Mouse (Mus musculus) embryonic facial prominence, embryonic 13.5 days (tissue): ENCODE data around the gene Pigz. TPM values are rescaled to one million over a fixed set of nuclear protein-coding genes. Genes with fewer than 3 reads are reported as not detected.

Source experiments
- ATAC-seq: fragments of 200-750 bp; cut with Nextera tagmentation; 2 replicates; pipeline ENCODE4 v1.8.0; 2017; ENCODE audit warnings: low read depth; ENCODE audit not compliant: insufficient number of reproducible peaks, insufficient read depth, low FRiP score, low TSS enrichment
- H3K27ac ChIP-seq: fragments of 300-500 bp; sonication (generic); 2 replicates; pipeline ENCODE4 v1.5.1; 2015; ENCODE audit warnings: moderate library complexity, mild to moderate bottlenecking, inconsistent platforms
- H3K27me3 ChIP-seq: fragments of 300-500 bp; sonication (generic); 2 replicates; pipeline ENCODE4 v1.6.1; 2015; ENCODE audit warnings: mild to moderate bottlenecking, inconsistent platforms
- H3K36me3 ChIP-seq: fragments of 300-500 bp; sonication (generic); 2 replicates; pipeline ENCODE4 v1.6.1; 2015; ENCODE audit warnings: mild to moderate bottlenecking, inconsistent platforms
- H3K4me1 ChIP-seq: fragments of 300-500 bp; sonication (generic); 2 replicates; pipeline ENCODE4 v1.6.1; 2015; ENCODE audit warnings: inconsistent platforms
- H3K4me2 ChIP-seq: fragments of 300-500 bp; sonication (generic); 2 replicates; pipeline ENCODE4 v1.6.1; 2015; ENCODE audit warnings: moderate library complexity, mild to moderate bottlenecking, inconsistent platforms
- H3K4me3 ChIP-seq: fragments of 300-500 bp; sonication (generic); 2 replicates; pipeline ENCODE4 v1.5.1; 2015; ENCODE audit warnings: mild to moderate bottlenecking, inconsistent platforms
- H3K9ac ChIP-seq: fragments of 300-500 bp; sonication (generic); 2 replicates; pipeline ENCODE4 v1.6.1; 2015; ENCODE audit warnings: mild to moderate bottlenecking, inconsistent platforms
- H3K9me3 ChIP-seq: fragments of 300-500 bp; sonication (generic); 2 replicates; pipeline ENCODE4 v1.6.1; 2016; ENCODE audit warnings: inconsistent platforms
- WGBS: fragments of 180-500 bp; shearing (Covaris S2); methylation state at CpG from one replicate; pipeline ENCODE4 v1.1.7; 2015; ENCODE audit warnings: mixed read lengths; 5-methylcytosine and 5-hydroxymethylcytosine counted together
- polyA plus RNA-seq: library from polyadenylated mRNA; unstranded; fragments of >200 nt; fragmentation: Nextera tagmentation; extraction: Ambion mirVana; gene quantifications from 2 replicates; pipeline ENCODE4 v1.2.1, GENCODE M21; 2015

The Pigz gene
- polyA plus RNA-seq = 0.39 and 0.96 TPM in 2 replicates

DNA sequence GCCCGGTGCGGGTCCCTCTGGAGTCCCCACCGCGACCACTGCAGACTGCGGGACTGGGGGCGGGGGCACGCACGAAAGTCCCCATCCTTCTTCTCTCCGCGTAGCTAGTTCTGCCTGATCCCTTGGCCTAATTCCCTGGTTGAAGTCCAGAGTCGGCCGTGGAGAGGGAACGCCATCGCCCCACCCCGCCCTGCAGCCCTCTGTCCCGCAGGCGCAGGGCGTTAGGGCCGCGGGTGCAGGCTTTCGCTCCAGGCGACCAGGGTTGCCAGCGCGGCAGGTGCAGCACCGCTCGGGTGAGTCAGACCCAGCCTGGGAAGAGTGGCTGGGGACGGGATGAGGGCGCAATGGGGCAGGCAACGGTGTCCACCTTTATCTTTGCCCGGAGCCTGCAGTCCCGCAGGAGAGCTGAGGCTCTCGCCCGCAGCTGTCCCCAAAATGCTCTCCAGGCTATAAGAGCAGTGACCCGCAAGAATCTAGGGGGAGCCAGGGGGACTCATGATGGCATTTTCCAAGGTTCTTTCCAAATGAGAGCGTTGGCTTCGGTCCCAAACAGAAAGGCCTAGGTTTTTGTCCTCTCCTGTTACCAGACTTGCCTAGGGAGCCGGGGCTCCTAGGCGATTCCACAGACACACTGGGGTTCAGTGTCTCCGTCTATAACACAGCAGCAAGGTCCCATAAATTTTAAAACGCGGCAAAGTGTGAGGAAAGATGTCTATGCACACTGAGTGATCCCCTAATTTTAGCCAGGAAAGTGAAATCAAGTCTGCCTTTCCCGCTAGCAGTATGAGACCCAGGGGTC, at the start of gene Pigz:
TSS of gene Pigz (plus strand) at position 101 of the 799 bp plus-strand sequence.
- H3K9ac ChIP-seq = peak within 1 kb of the TSS; percentile 72
- peaks cover 28% of the 10 kb centered on the region for H3K4me1 ChIP-seq
- H3K9me3 ChIP-seq = no peaks in the 10 kb centered on the region
- H3K27ac ChIP-seq = 0 out of 2 replicates have a peak within 1 kb of the TSS, but pooled peaks have one; percentile 34
- H3K36me3 ChIP-seq = no peaks in the 10 kb centered on the region
- H3K27me3 ChIP-seq = peaks cover 50% of the 10 kb centered on the region
- H3K4me3 ChIP-seq = peak within 1 kb of the TSS; percentile 55
- 6% methylated on average over 42 of the region's 42 CpGs for WGBS
- peak within 1 kb of the TSS; percentile 94 for H3K4me2 ChIP-seq
- no peak for ATAC-seq

DNA sequence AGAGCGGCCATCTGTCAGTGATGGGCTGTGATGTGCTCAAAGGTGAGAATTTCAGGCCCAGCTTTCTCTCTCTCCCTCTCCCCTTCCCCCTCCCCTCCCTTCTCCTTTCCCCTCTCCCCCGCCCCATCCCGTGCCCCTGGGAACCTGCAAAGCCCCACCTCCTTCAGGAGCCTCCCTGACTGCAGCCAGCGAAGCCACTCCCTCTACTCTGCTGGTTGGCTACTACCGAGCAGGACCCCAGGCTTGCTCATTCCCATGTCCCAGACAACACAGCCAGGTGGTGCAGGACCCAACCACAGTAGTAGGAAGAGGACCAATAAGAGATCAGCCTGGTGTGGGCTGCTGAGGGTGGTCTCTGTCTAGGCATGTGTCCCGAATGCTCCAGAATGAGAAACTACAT, 49.7 kb upstream of the Pigz start:
- Histone ChIP-seq H3K27ac (no peak overlapping the region), H3K4me2 (peak overlapping the region; percentile 41), H3K4me3 (no peak overlapping the region), H3K9me3 (no peaks in the 10 kb centered on the region), H3K9ac (no peak overlapping the region), H3K36me3 (no peaks in the 10 kb centered on the region), H3K27me3 (no peaks in the 10 kb centered on the region), H3K4me1 (peaks cover 28% of the 10 kb centered on the region)
- WGBS = 10% methylated on average over 6 of the region's 6 CpGs
- 0 out of 2 replicates have a peak, but pooled peaks have one; percentile 33 for ATAC-seq

DNA sequence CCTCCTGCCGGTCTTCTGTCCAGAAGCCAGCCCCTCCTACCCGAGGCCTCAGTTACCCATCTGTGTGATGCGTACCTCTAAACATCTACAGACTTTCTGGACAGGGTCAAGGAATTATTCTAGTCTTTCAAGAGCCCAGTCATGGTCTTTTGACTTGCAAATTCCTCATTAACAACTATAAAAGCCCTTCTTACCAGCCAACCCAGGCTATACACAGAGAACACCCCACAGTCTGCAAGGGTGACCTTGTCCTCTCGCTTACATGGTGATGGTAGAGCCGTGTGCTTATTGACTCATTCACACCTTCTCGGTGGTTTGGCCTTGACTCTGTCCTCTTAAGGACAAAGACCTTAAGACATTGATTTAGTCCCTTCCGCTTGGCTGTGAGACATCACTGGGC, 42.7 kb upstream of the Pigz start:
- no peaks in the 10 kb centered on the region for H3K4me1 ChIP-seq
- ATAC-seq = no peak
- H3K4me2 ChIP-seq = no peak overlapping the region
- H3K36me3 ChIP-seq = no peaks in the 10 kb centered on the region
- H3K9ac ChIP-seq = no peak overlapping the region
- no peaks in the 10 kb centered on the region for H3K9me3 ChIP-seq
- no peak overlapping the region for H3K27ac ChIP-seq
- no peak overlapping the region for H3K4me3 ChIP-seq
- H3K27me3 ChIP-seq = no peaks in the 10 kb centered on the region
- WGBS = 82% methylated on average over 7 of the region's 7 CpGs

DNA sequence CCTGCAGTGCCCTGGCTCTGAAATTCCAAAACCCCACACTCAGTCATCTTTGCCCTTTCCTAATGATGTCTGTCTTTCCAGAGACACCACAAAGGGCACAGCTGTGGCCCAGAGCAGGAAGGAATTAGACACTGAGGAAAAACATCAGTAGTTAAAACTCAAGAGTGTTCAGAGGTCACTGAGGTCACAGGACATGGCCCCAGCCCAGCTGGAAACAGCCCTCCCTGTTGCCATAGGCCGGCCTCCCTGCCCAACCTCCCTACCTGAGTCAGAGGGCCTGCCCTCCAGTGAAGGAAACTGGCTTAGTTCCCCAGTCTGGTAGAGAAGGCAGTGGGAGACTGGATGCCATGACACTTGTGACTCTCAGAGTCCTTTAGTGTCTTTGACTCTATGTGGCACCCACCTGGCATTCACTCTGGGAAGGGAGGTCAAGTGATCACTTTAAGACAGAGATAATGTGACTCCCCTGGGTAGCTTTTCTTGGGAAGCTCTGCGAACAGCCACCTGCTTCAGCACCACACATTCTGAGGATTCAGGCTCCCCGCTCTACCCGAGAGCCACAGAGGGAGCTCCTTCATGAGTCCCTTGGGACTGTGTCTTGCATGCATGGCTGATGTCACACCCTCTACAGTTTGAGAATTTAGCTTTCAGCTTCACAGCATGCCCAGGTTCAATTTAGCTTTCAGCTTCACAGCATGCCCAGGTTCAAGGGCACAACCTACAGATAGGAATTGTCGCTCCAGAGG, 40.1 kb upstream of the Pigz start:
- no peak overlapping the region for H3K4me3 ChIP-seq
- no peaks in the 10 kb centered on the region for H3K27me3 ChIP-seq
- no peaks in the 10 kb centered on the region for H3K9me3 ChIP-seq
- ATAC-seq = no peak
- no peak overlapping the region for H3K4me2 ChIP-seq
- WGBS = 59% methylated on average over 5 of the region's 5 CpGs
- peaks cover 16% of the 10 kb centered on the region for H3K4me1 ChIP-seq
- no peak overlapping the region for H3K9ac ChIP-seq
- no peak overlapping the region for H3K27ac ChIP-seq
- H3K36me3 ChIP-seq = no peaks in the 10 kb centered on the region

DNA sequence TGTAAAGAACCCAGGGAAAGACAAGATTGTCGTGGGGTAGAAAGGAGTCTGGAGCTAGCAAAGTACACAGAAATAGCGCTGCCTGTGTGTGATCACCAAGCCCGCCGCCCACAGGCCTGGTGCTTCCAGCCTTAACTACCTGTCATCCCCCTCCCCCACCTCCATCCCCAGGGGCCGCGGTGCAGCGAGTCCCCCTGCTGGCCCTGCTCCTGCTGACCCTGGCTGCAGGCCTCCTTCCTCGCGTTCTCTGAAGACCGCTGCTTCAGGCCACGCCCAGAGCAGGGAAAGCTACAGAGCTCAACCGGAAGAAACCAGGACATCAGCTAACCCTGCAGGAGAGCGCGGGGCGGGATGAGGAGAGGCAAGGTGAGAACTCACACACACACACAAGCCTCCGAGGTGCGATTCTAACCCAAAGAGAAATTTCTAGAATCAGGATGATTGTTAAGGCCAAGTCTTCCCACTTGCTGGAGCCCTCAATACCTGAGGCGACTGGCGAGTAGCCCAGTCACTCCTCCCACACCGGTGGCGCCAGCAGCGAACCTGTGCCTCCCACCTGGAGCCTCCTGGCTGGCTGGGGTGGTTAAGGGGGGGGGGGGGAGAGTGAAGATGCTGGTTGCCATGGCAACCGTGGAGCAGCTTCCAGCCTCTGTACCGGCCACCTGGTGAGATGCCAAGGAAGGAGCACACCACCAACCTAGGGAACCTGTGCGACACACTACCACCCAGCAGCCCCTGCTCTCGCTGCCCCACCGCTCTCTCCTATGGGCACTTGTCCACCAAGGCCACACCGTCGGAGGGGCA, 36.5 kb upstream of the Pigz start:
- H3K4me3 ChIP-seq = peak overlapping the region; percentile 35
- H3K27ac ChIP-seq = no peak overlapping the region
- peak overlapping the region; percentile 69 for H3K9ac ChIP-seq
- 7% methylated on average over 27 of the region's 29 CpGs for WGBS
- H3K36me3 ChIP-seq = no peaks in the 10 kb centered on the region
- no peaks in the 10 kb centered on the region for H3K27me3 ChIP-seq
- ATAC-seq = no peak; the same call in 1 of the 2 replicates
- H3K9me3 ChIP-seq = no peaks in the 10 kb centered on the region
- peak overlapping the region; percentile 66 for H3K4me2 ChIP-seq
- peaks cover 16% of the 10 kb centered on the region for H3K4me1 ChIP-seq

DNA sequence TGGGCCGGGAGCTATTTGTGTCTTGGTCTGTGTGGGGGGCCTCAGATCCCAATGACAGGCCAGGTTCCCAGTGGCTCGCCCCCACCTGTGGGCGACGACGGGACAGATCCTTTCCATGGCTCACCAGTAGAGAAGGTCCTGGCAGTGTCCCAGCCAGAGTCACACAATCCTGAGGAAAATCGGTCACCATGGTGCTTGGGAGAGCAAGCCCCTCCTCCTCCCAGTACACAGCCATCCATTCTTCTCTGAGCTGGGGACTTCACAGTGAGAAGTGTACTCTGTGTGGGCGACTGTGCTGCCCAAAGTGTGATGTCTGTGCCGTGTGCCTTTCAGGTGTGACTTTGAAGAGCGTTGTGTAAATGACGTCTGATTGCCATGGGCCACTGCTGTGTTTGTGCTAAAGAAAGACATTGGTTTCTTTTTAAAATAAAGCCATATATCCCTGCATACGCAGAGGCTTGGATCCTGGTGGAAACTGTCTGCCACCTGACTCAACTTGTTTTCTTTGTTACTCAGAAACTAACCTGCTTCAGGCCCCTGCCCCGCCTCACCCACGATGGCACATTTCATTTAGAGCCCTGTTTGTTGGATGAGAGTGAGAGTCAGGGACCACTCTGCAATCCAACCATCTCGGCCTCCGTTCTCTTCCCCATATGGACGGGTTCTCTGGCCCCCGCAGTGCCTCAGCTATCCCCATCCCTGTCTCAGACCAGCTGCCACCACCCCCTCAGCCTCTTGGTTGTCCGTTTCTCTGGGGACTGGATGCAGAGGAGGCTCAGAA, 34.9 kb upstream of the Pigz start:
- H3K4me3 ChIP-seq = no peak overlapping the region
- no peaks in the 10 kb centered on the region for H3K27me3 ChIP-seq
- H3K27ac ChIP-seq = 0 out of 2 replicates have a peak overlapping the region, but pooled peaks have one; percentile 28
- 74% methylated on average over 18 of the region's 18 CpGs for WGBS
- peaks cover 16% of the 10 kb centered on the region for H3K4me1 ChIP-seq
- no peak for ATAC-seq
- no peaks in the 10 kb centered on the region for H3K9me3 ChIP-seq
- no peaks in the 10 kb centered on the region for H3K36me3 ChIP-seq
- H3K9ac ChIP-seq = no peak overlapping the region
- H3K4me2 ChIP-seq = no peak overlapping the region

DNA sequence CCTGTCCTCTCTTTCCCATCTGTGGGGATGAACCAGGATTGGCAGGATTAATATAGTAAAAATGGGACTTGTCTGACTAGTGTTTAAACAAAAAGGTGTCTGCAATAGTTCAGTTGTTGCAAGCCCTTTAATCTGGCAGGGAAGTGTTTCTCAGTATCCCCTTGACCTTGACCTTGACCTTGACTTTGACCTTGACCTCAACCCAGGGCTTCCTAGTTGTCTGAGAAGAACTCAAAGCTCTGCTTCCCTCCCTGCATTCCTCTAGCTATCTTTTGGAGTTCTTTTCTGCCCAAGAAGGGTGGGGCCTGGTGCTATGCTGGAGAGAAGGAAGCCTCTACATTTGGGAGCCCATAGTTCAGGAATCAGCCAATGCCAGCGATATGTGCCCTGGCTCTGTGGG, 31.8 kb upstream of the Pigz start:
- Histone ChIP-seq H3K9me3 (no peaks in the 10 kb centered on the region), H3K27ac (no peak overlapping the region), H3K36me3 (no peaks in the 10 kb centered on the region), H3K4me3 (no peak overlapping the region), H3K4me2 (no peak overlapping the region), H3K27me3 (no peaks in the 10 kb centered on the region), H3K9ac (no peak overlapping the region), H3K4me1 (peaks cover 25% of the 10 kb centered on the region)
- WGBS = 82% methylated on average over 1 of the region's 1 CpGs
- ATAC-seq = no peak

DNA sequence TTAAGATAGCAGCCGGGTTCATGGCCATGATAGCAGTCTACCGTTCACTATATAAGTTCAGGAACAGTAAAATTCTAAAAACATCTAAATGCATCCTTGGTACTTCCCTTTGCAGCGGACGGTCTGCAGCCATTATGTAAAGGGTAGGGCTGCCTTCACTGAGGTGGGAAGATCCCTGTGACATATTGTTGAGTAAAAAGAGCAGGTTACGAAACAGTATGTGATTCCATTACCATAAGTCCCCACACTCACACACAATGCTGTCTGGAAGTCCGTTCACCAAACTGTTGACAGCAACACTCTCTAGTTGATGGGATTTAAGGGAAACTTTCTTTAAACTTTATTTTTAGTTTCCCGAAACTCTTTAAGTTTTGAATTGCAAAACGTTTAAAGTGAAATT, 30.4 kb upstream of the Pigz start:
- Histone ChIP-seq H3K9me3 (no peaks in the 10 kb centered on the region), H3K4me2 (no peak overlapping the region), H3K9ac (no peak overlapping the region), H3K36me3 (no peaks in the 10 kb centered on the region), H3K27ac (no peak overlapping the region), H3K27me3 (no peaks in the 10 kb centered on the region), H3K4me3 (no peak overlapping the region), H3K4me1 (peaks cover 15% of the 10 kb centered on the region)
- WGBS = 87% methylated on average over 8 of the region's 8 CpGs
- ATAC-seq = no peak

DNA sequence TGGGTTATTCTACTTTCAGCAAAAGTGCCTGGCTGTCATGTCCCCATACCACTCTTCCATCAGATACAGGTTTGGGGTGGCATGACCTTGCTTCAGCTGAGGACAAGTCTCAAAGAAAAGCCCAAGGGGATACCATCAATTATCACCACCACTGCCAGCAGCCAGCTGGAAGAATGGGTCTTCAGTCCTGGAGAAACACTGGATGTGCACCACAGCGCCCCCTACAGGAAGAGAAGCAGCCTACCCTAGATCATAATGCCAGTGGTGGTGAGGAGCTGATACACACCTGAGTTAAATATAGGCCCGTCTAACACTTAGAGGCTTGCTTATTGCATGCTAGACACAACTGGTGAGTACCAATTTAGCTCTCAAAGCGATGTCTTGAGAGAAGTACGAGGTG, 28.3 kb upstream of the Pigz start:
- no peak overlapping the region for H3K4me3 ChIP-seq
- no peaks in the 10 kb centered on the region for H3K36me3 ChIP-seq
- H3K27ac ChIP-seq = no peak overlapping the region
- no peak for ATAC-seq
- H3K27me3 ChIP-seq = no peaks in the 10 kb centered on the region
- no peak overlapping the region for H3K9ac ChIP-seq
- H3K4me2 ChIP-seq = no peak overlapping the region
- H3K4me1 ChIP-seq = peaks cover 20% of the 10 kb centered on the region
- 74% methylated on average over 4 of the region's 4 CpGs for WGBS
- H3K9me3 ChIP-seq = no peaks in the 10 kb centered on the region

DNA sequence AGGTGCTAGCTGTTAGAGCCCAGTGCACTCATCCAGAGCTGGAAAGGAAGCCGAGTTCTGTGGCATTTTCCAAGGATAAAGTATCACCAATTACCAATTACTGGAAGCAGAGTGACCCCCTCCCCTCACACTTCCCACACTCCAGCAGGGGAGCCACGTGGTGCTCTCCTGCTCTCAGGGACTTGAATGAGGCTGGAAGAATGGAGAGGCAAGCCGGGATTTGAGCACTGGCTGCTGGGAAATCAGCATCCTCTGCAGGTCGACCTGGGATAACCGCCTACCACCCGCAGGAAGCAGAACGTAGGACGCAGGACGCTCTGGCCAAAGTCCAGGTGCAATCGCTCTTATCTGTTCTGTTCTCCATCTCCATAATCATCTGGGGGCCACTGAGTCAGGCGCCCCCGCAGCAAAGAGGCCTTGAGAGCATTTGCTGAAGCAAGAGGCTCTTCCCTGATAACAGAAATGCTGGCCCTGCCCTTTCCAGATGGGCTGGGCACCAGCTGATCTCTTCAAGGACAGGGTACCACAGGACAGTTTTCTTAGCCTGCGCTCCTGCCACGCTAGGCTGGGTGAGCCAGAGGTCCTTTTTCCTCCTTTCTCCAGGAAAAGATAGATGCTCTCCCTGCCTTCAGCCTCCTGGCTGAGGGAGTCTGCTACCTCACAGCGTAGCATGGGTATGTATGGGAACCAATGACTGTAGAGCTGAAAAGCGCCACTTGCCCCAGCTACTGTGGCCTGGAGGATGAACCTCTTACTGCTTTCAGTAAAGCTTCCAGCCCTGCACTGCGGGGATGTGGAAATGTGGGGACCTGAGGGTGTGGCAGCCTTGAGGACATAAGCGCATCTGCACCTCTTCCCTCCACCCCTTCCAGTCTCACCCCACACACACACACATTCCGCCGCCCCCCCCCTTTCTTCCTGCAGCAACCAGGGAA, 27.5 kb upstream of the Pigz start:
- no peak; the same call in 1 of the 2 replicates for ATAC-seq
- Histone ChIP-seq H3K9me3 (no peaks in the 10 kb centered on the region), H3K9ac (peak overlapping the region; percentile 11; the same call in 1 of the 2 replicates), H3K36me3 (no peaks in the 10 kb centered on the region), H3K4me1 (peaks cover 20% of the 10 kb centered on the region), H3K4me3 (peak overlapping the region; percentile 22; the same call in 1 of the 2 replicates), H3K4me2 (peak overlapping the region; percentile 56), H3K27me3 (no peaks in the 10 kb centered on the region), H3K27ac (peak overlapping the region; percentile 4; the same call in 1 of the 2 replicates)
- 33% methylated on average over 20 of the region's 20 CpGs for WGBS
